Mouse (Mus musculus): ENCODE data around the gene Gm4969. TPM values are rescaled to one million over a fixed set of nuclear protein-coding genes. Genes with fewer than 3 reads are reported as not detected.
A peak's percentile ranks its signal among the peaks of the same experiment; 100 is the strongest.

Gm4969 gene
- polyA plus RNA-seq, 1 experiment from 2014 or later, result 6.9 TPM

- H3K9ac ChIP-seq, result peak overlapping the region; percentile 58
- peaks cover 20% of the 10 kb centered on the region for H3K4me1 ChIP-seq
- peak overlapping the region; percentile 69 for H3K4me2 ChIP-seq
- peak; percentile 98 for ATAC-seq (replicated peaks)
- H3K4me3 ChIP-seq, result peak overlapping the region; percentile 56
- H3K27ac ChIP-seq, result peak overlapping the region; percentile 90
- no peaks in the 10 kb centered on the region for H3K27me3 ChIP-seq (replicated peaks)
- peaks cover 17% of the 10 kb centered on the region; the same call in 1 of the 2 replicates for H3K36me3 ChIP-seq (replicated peaks)
- under 1% methylated on average over 39 of the region's 39 CpGs for WGBS
- no peaks in the 10 kb centered on the region for H3K9me3 ChIP-seq
These were observed 13.2 kb upstream of the Gm4969 start for GRCm38 (mm10) chr7:19131324-19131848.

DNA sequence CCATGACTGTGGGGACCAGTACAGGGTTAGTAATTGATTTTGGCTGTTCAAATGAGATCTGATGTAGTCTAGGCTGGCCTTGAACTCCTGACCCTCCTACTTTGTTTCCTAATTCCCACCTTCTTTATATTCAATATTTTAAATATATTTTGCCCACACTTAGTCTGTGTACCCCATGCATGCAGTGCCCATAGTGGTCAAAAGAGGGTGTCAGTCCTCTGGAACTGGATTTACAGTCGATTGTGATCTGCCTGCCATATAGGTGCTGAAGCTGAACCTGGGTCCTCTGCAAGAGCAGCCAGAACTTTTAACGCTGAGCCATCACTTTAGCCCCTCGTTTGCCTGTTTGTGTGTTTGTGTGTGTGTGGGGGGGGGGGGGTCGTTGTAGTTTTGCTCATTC, 12.5 kb upstream of the Gm4969 start:
- Histone ChIP-seq H3K9ac (no peak overlapping the region), H3K36me3 (replicated peaks) (peaks cover 9% of the 10 kb centered on the region; the same call in 1 of the 2 replicates), H3K9me3 (no peaks in the 10 kb centered on the region), H3K27me3 (replicated peaks) (no peaks in the 10 kb centered on the region), H3K27ac (peak overlapping the region; percentile 90), H3K4me3 (peak overlapping the region; percentile 56), H3K4me1 (peaks cover 20% of the 10 kb centered on the region), H3K4me2 (peak overlapping the region; percentile 69)
- WGBS, result 28% methylated on average over 4 of the region's 4 CpGs
- no peak for ATAC-seq (replicated peaks)

- 0 out of 2 replicates have a peak, but pooled peaks cover 3% of the 10 kb centered on the region for H3K36me3 ChIP-seq (replicated peaks)
- no peak for ATAC-seq (replicated peaks)
- no peaks in the 10 kb centered on the region for H3K9me3 ChIP-seq
- no peak overlapping the region for H3K9ac ChIP-seq
- 0 out of 2 replicates have a peak overlapping the region, but pooled peaks have one; percentile 90 for H3K27ac ChIP-seq
- H3K4me3 ChIP-seq, result 0 out of 2 replicates have a peak overlapping the region, but pooled peaks have one; percentile 4
- H3K27me3 ChIP-seq (replicated peaks), result no peaks in the 10 kb centered on the region
- peaks cover 20% of the 10 kb centered on the region for H3K4me1 ChIP-seq
- H3K4me2 ChIP-seq, result no peak overlapping the region
- 94% methylated on average over 5 of the region's 5 CpGs for WGBS
These were observed 11.2 kb upstream of the Gm4969 start for GRCm38 (mm10) chr7:19129396-19129795.

GRCm38 (mm10) chr7:19127744-19128143, 9.6 kb upstream of the Gm4969 start:
- ATAC-seq (replicated peaks), result no peak
- H3K27ac ChIP-seq, result no peak overlapping the region
- H3K27me3 ChIP-seq (replicated peaks), result no peaks in the 10 kb centered on the region
- 90% methylated on average over 5 of the region's 5 CpGs for WGBS
- 0 out of 2 replicates have a peak, but pooled peaks cover 3% of the 10 kb centered on the region for H3K36me3 ChIP-seq (replicated peaks)
- H3K4me1 ChIP-seq, result peaks cover 20% of the 10 kb centered on the region
- no peak overlapping the region for H3K9ac ChIP-seq
- no peak overlapping the region for H3K4me3 ChIP-seq
- no peaks in the 10 kb centered on the region for H3K9me3 ChIP-seq
- no peak overlapping the region for H3K4me2 ChIP-seq

- Histone ChIP-seq H3K36me3 (replicated peaks) (0 out of 2 replicates have a peak, but pooled peaks cover 3% of the 10 kb centered on the region), H3K9ac (no peak overlapping the region), H3K9me3 (no peaks in the 10 kb centered on the region), H3K4me1 (peaks cover 16% of the 10 kb centered on the region), H3K4me2 (no peak overlapping the region), H3K27ac (no peak overlapping the region), H3K4me3 (no peak overlapping the region), H3K27me3 (replicated peaks) (no peaks in the 10 kb centered on the region)
- WGBS, result 87% methylated on average over 6 of the region's 6 CpGs
- no peak for ATAC-seq (replicated peaks)
These were observed 6.5 kb upstream of the Gm4969 start for GRCm38 (mm10) chr7:19124713-19125112.

DNA sequence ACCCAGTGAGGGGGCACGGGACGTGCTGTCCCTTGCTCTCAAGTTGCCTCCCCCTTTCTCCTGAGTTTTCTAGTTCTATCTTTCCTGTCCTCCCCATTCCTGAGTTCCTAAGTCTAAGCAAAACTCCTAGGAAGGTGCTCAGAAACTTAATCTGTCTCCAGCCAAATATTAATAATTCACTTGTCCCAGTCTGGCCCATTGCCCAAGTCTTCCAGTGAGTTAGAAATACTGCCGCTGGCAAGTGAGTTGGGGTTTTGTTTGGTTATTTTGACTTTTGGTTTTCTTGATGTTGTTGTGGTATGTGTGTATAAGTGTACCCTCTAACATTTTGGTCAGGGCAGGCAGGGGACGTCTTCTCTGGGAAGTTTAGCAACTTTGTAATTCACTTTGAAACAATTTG, 3.5 kb upstream of the Gm4969 start:
- Histone ChIP-seq H3K4me2 (no peak overlapping the region), H3K27me3 (replicated peaks) (no peaks in the 10 kb centered on the region), H3K4me3 (no peak overlapping the region), H3K27ac (no peak overlapping the region), H3K4me1 (peaks cover 28% of the 10 kb centered on the region), H3K36me3 (replicated peaks) (no peaks in the 10 kb centered on the region), H3K9me3 (no peaks in the 10 kb centered on the region), H3K9ac (no peak overlapping the region)
- no peak for ATAC-seq (replicated peaks)
- 96% methylated on average over 4 of the region's 4 CpGs for WGBS

DNA sequence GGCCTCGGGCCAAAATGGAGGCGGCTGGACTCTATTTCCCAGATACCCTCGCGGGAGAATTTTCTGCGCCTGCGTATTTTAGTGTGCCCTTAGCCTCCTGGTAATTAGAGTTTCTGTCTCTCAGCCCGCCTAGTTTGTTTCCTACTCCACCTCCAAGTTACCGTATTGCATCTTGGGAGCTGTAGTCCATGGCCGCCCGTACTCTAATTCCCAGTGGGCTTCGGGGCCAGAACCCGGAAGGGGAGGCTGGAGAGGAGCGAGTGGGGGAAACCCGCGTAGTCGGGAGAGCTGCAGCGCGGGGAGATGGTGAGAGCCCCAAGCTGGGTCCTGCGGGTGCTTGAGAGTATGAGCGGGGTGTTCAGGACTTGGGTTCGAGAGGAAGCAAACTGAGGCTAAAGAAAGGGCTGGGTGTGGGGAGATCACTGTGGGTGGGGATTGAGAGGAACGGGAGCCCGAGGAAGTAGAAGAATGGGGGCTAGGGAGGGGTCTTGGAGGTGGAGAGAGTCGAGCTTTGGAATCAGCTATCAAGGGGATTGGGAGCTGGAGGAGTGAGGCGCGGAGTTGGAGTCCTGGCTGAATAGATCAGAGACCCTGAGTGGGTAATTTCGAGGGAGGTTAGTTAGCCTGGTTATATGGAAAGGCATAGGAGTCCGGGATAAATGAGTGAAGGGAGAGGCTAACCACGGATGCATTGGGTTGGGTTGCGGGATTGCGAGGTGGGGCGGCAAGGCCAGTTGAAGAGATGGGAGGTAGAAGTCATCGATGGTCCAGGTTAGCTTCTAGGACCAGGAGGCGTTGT, 1.7 kb upstream of the Gm4969 start, which contains the start of gene Fbxo46:
Gene Fbxo46, plus strand, starts transcription at position 229 of the 799 bp plus-strand sequence.
- Histone ChIP-seq H3K4me1 (peaks cover 28% of the 10 kb centered on the region), H3K9ac (peak within 1 kb of the TSS; percentile 69), H3K4me3 (peak within 1 kb of the TSS; percentile 72), H3K27ac (peak within 1 kb of the TSS; percentile 70), H3K4me2 (peak within 1 kb of the TSS; percentile 68), H3K27me3 (replicated peaks) (no peaks in the 10 kb centered on the region), H3K9me3 (no peaks in the 10 kb centered on the region), H3K36me3 (replicated peaks) (no peaks in the 10 kb centered on the region)
- ATAC-seq (replicated peaks), result peak; percentile 93
- WGBS, result 3% methylated on average over 34 of the region's 34 CpGs

GRCm38 (mm10) chr7:19119083-19119482, 915 bp upstream of the Gm4969 start:
- peak; percentile 37 for ATAC-seq (replicated peaks)
- H3K27ac ChIP-seq, result no peak overlapping the region

GRCm38 (mm10) chr7:19109565-19109964, 8.6 kb downstream of the Gm4969 start:
- H3K4me2 ChIP-seq, result no peak overlapping the region
- no peaks in the 10 kb centered on the region for H3K4me1 ChIP-seq
- WGBS, result 97% methylated on average over 1 of the region's 1 CpGs
- no peaks in the 10 kb centered on the region for H3K36me3 ChIP-seq (replicated peaks)
- H3K4me3 ChIP-seq, result no peak overlapping the region
- H3K27ac ChIP-seq, result no peak overlapping the region
- ATAC-seq (replicated peaks), result no peak
- H3K9ac ChIP-seq, result no peak overlapping the region
- no peaks in the 10 kb centered on the region for H3K27me3 ChIP-seq (replicated peaks)
- H3K9me3 ChIP-seq, result no peaks in the 10 kb centered on the region

More at GRCm38 (mm10) chr7:19119083-19119482, 915 bp upstream of the Gm4969 start:
- no peaks in the 10 kb centered on the region for H3K27me3 ChIP-seq (replicated peaks)
- no peaks in the 10 kb centered on the region for H3K36me3 ChIP-seq (replicated peaks)
- H3K9me3 ChIP-seq, result no peaks in the 10 kb centered on the region
- H3K4me3 ChIP-seq, result no peak overlapping the region
- no peak overlapping the region for H3K9ac ChIP-seq
- H3K4me2 ChIP-seq, result no peak overlapping the region
- H3K4me1 ChIP-seq, result peaks cover 28% of the 10 kb centered on the region
- 93% methylated on average over 8 of the region's 8 CpGs for WGBS

DNA sequence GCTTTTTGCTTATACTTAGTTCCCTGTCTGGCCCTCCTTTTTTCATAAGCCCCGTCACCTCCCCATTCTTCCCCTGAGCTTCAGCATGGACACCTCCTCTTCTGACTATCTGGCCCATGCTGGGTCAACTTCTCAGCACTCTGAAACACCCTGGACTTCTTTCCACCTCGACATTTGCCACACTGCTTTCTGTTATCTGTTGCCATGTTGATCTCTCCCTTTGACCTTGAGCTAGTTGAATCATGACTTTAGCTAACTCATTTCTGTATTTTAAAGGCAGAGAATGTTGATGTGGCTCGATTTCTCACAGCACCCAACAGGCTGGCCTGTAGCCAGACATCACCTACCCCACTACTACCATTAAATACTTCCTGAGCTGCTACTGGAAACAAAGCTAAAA, 10.7 kb downstream of the Gm4969 start:
- Histone ChIP-seq H3K4me1 (no peaks in the 10 kb centered on the region), H3K27me3 (replicated peaks) (no peaks in the 10 kb centered on the region), H3K4me3 (no peak overlapping the region), H3K36me3 (replicated peaks) (no peaks in the 10 kb centered on the region), H3K9me3 (no peaks in the 10 kb centered on the region), H3K4me2 (no peak overlapping the region), H3K9ac (no peak overlapping the region), H3K27ac (no peak overlapping the region)
- WGBS, result 59% methylated on average over 3 of the region's 3 CpGs
- ATAC-seq (replicated peaks), result no peak

DNA sequence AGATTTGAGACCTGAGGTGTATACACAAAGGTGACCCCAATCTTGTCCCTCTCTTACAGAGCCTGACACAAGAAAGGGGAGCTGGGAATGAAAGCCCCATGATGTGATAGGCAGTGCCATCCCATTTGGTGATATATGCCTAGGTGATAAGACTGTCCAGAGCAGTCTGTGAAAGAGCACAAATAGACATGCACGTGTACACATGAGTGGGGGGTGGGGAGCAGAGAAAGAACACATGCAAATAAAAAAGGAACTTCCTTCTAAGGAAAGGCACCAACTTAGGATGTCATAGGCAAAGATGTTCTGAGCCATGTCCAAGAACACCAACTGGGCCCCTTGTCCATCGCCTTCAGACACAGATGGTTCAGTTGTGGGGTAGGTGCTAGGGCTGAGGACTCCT, 13.7 kb downstream of the Gm4969 start:
- Histone ChIP-seq H3K36me3 (replicated peaks) (no peaks in the 10 kb centered on the region), H3K4me2 (no peak overlapping the region), H3K4me1 (no peaks in the 10 kb centered on the region), H3K9ac (no peak overlapping the region), H3K27ac (no peak overlapping the region), H3K9me3 (no peaks in the 10 kb centered on the region), H3K4me3 (no peak overlapping the region), H3K27me3 (replicated peaks) (no peaks in the 10 kb centered on the region)
- WGBS, result 80% methylated on average over 2 of the region's 2 CpGs
- ATAC-seq (replicated peaks), result no peak

DNA sequence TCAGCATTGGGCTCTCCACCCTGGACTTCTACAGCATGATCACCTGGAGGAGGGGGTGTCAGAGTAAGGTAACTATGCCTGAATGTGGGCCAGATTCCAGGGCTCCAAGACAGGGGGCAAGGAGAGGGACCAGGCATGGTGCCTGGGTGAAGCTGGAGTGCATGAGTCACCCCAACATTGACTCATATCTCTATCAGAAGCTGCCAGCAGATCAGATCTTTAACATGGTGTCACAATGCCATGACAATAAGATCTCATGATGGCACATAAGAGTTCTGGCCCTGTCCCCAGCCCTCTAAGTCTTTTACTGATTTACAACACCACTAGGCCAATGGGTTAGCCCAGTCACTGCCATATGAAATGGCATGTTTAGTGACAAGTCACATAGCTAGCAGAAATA, 14.4 kb downstream of the Gm4969 start:
- Histone ChIP-seq H3K27ac (no peak overlapping the region), H3K4me3 (no peak overlapping the region), H3K9ac (no peak overlapping the region), H3K36me3 (replicated peaks) (no peaks in the 10 kb centered on the region), H3K4me1 (no peaks in the 10 kb centered on the region), H3K4me2 (no peak overlapping the region), H3K9me3 (no peaks in the 10 kb centered on the region), H3K27me3 (replicated peaks) (no peaks in the 10 kb centered on the region)
- no peak for ATAC-seq (replicated peaks)

Measured in midbrain, embryonic 15.5 days (tissue).